Mouse (Mus musculus): ENCODE results near the gene Eml5.

Eml5 gene

GRCm38 (mm10) chr12:98835466-98835865, 65.8 kb downstream of the Eml5 start:
- in situ Hi-C loops (cut with MboI; ENCODE audit: low sequenced_read_pairs): no loop called here

- in situ Hi-C loops (cut with MboI; ENCODE audit: low sequenced_read_pairs): no loop called here
Observed at GRCm38 (mm10) chr12:98834879-98835278, 66.4 kb downstream of the Eml5 start.

DNA sequence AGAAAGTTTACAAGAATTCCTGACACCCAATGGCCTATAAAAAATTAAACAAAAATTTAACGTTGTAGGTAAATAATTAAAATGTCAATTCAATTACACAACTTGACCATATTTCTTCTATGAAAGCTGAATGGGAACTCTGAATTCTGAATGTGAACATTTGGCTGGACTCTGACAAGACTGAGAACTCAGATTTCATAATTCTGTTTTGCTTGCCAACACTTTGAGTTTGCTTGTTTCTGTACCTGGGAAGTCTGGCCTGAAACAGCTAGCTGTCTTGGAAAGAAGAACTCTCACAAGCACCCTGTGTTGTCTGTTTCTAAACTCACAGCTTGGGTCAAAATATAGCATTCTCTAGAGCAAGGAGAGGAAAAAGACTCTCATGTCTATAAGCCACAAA, 67.4 kb downstream of the Eml5 start:
- in situ Hi-C loops (cut with MboI; ENCODE audit: low sequenced_read_pairs): no loop called here

DNA sequence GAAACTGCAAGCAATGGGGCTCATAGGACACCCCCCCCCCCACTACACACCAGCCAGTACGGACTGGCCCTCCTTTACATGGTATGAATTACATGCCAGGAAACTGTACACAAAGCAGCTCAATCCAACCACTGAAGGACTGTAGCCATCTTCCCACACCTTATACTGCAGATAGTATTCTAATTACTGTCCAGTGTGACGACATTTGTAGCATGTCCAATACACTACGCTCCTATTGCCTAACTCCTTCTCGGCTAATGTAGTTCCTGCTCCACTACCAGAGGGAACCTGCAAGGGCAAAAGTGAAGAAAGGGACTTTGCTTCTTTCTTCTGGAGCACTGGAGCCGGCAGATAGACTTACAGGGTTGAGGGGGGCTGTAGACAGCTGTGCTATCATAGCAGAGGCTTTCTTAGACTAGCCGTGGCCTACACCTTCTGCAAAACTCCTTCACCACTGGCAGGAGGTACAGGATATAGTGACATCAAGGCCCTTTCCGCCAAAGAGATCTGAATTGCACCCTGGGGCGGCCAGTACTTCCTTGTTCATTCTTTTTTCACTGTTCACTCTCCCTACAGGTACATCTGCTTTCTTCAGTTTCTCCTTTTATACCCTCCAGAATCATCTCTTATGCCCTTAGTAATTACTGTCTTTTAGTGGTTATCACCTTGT, 68.2 kb downstream of the Eml5 start:
- in situ Hi-C loops (cut with MboI; ENCODE audit: low sequenced_read_pairs): no loop called here

DNA sequence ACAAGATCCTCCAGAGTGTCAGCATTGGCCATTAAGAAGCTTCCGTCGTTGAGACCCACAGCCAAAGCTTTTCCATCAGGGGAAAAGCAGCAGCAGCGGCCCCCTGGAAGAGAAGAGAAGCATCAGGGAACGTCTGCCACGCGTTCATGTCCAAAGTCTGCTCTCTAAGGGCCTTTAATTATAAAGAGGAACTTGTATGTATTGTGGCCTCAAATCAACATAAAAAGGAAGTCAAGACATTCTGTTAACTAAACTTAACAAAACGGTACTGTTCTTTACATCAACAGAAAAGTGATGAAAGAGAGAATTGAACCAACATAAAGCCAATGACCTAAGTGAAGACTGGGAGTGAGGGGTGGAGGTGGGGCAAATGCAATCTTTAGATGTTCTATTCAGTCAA, 70.2 kb downstream of the Eml5 start:
- in situ Hi-C loops (cut with MboI; ENCODE audit: low sequenced_read_pairs): no loop called here

- in situ Hi-C loops (cut with MboI; ENCODE audit: low sequenced_read_pairs): no loop called here
Observed at GRCm38 (mm10) chr12:98820781-98821180, 80.5 kb downstream of the Eml5 start.

GRCm38 (mm10) chr12:98804078-98804748, 97.1 kb downstream of the Eml5 start:
- in situ Hi-C loops (cut with MboI; ENCODE audit: low sequenced_read_pairs): no loop called here

DNA sequence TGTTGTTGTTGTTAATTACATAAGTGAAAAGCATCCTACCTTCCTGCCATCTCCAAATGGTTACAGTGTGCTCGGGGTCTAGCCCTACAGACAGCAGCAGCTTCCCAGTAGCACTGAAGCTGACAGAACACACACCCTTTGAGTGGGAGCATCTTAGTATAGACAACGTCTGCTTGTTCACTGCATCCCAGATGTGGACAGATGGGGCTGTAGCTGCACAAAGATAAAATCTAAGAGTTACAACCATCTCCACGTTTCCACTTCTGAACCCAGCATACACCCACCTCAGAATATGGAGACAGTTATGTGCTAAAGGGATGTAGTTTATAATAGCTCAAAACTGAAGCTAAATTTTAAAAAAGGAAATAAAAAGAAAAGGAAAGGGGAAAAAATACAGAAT, 99.0 kb downstream of the Eml5 start:
- in situ Hi-C loops (cut with MboI; ENCODE audit: low sequenced_read_pairs): no loop called here

DNA sequence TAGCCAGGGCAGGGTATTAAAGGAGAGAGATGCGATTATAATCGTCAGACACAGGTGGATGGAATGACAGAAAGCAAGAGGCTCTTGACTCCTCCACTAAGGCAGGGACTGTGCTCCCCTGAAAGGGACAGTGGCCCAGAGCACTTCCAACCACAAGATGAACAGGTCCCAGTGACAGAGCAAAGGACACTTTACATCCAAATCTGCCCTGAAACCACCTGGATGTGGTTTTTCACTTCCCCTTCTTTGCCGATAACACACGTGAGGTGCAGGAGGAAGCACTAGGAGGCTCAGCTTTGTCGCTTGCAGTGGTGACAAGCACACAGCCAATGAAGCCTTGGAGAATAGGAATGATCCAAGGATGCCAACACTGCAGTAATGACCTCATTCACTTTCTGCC, 101.0 kb downstream of the Eml5 start:
- in situ Hi-C loops (cut with MboI; ENCODE audit: low sequenced_read_pairs): no loop called here

- in situ Hi-C loops (cut with MboI; ENCODE audit: low sequenced_read_pairs): no loop called here
Observed at GRCm38 (mm10) chr12:98795731-98796318, 105.5 kb downstream of the Eml5 start.

DNA sequence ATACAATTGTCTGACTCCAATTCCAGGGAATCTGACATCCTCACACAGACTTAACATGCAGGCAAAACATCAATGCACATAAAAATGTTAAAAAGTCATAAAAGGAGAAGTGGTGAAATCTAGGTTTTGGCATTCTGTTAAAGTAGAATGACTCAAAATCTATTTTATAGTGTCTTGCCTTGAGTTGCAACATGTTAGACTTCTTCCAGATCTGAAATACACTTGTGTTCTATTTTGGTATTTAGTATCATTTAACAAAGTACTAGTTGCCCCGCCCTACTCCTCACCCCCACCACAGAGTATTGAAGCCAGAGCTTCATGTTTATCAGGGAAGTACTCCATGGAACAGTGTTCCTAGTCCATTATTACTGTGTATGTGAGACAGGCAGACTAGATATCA, 117.0 kb downstream of the Eml5 start:
- in situ Hi-C loops (cut with MboI; ENCODE audit: low sequenced_read_pairs): no loop called here

- in situ Hi-C loops (cut with MboI; ENCODE audit: low sequenced_read_pairs): no loop called here
Observed at GRCm38 (mm10) chr12:98779148-98779547, 122.1 kb downstream of the Eml5 start.

DNA sequence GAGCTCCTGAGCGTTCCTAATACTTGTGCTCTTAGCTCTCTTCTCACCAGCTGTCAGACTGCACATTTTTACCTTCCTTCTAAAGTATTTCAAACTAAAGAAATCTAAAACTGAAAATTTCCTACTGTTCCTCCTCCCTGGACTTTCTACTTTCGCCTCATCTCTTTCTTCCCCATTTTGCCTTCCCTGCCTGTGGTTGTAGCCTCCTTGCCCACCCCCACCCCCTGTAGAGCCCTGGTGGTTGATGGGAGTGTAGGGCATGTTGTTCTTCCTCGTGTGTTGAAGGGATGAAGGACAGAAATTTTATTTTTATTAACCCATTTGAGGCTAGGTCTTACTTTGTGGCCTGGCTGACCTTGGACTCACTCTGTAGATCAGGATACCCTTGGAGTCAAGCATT, 123.8 kb downstream of the Eml5 start:
- in situ Hi-C loops (cut with MboI; ENCODE audit: low sequenced_read_pairs): no loop called here

DNA sequence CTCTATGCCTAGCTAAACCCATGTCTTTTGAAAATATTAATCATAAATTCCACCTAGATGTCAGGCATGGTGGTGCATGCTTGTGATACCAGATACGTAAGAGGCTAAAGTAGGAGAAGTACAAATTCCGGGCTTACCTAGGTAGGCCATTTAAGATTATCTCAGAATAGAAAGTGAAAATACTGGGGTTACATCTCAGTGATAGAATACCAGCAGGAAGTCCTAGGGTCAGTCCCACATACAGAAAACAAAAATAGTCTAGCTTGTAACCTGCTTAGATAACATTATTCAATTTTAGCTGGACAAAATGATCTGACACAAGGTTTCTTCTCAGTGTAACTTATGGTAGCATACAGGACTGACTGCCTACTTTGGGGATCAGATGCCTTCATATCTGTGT, 135.0 kb downstream of the Eml5 start:
- in situ Hi-C loops (cut with MboI; ENCODE audit: low sequenced_read_pairs): no loop called here

DNA sequence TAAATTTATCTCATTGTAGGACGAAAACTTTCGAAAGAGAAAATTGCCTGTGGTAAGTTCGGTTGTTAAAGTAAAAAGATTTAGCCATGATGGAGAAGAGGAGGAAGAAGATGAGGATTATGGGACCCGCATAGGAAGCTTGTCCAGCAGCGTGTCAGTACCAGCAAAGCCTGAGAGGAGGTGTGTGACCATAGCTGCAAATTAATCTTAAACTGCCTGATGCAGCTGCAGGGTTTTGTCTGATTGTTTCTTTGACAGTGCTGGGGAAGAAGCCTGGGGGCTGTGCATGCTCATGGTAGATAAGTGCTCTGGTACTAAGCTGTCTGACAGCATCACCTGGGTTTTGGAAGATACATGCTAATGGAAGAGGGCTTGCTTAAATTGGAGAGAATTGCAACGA, 141.6 kb downstream of the Eml5 start:
- in situ Hi-C loops (cut with MboI; ENCODE audit: low sequenced_read_pairs): no loop called here

DNA sequence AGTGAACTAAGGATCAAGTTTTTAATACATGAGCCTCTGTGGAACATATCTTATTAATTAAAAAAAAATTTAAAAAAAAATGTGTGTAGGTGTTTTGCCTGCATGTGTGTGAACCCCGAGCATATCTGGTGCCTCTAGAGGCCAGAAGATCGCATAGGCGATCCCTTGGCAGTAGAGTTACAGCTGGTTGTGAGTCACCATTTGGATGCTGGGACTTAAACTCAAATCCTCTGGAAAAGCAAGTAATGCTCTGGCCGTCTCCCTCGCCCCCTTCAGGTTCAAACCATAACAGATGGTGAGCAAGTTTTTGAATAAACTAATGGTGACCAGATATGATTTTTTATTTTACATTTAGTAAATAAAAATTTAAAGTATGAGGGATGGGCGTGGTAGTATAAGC, 143.6 kb downstream of the Eml5 start:
- in situ Hi-C loops (cut with MboI; ENCODE audit: low sequenced_read_pairs): no loop called here

DNA sequence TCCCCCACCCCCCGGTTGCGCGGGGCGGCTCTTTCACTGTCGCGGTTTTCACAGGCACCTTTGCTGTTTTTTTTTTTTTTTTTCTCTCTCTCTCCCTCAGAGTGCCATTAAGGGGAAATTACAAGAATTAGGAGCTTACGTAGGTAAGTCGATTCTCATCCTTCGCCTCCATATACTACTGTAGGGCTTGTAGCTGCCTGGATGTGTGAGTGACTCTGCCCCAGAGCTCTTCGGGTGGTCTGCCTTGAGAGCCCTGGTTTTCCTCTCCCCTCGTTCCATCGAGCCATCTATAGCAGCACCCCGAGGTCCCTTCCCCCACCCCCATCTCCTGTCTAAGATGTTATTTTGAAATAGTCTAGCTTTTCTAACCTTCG, 153.9 kb downstream of the Eml5 start:
- in situ Hi-C loops (cut with MboI; ENCODE audit: low sequenced_read_pairs): no loop called here

GRCm38 (mm10) chr12:98746746-98747379, 154.4 kb downstream of the Eml5 start, which contains the start of gene Zc3h14:
Gene Zc3h14, plus strand, starts transcription at chr12:98746964.
- in situ Hi-C loops (cut with MboI; ENCODE audit: low sequenced_read_pairs): no loop called here

DNA sequence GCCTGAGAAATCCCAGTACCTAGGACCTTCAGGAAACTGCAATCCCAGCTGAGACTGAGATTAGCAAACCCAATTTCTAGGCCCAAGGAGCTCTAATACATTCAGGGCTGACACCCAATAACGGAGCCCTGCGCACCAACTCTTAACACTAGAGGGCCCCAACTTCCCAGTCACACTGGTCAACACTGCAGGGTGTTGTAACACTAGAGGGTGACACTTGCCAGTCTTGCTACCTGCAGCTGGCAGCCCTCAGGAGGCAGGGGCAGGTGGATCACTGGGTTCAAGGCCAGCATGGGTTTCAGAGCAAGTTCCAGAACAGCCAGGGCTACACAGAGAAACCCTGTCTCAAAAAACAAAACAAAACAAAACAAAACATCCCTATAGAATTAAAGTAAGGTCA, 155.2 kb downstream of the Eml5 start:
- in situ Hi-C loops (cut with MboI; ENCODE audit: low sequenced_read_pairs): no loop called here

GRCm38 (mm10) chr12:98745626-98746025, 155.7 kb downstream of the Eml5 start:
- in situ Hi-C loops (cut with MboI; ENCODE audit: low sequenced_read_pairs): no loop called here

- in situ Hi-C loops (cut with MboI; ENCODE audit: low sequenced_read_pairs): no loop called here
Observed at GRCm38 (mm10) chr12:98741011-98741501, 160.2 kb downstream of the Eml5 start.

All from CH12F3 (cell line).